Mouse (Mus musculus) erythroblast, embryonic 14.5 days (primary cell): ENCODE results near the gene Agk.

Source experiments
- GATA1 ChIP-seq: IDR thresholded peaks from 2 replicates; pipeline ENCODE4 v1.6.1; 2012; ENCODE audit warnings: low read length, inconsistent platforms, mixed read lengths
- TAL1 ChIP-seq: IDR thresholded peaks from 3 replicates; pipeline ENCODE4 v1.6.1; 2012; ENCODE audit warnings: low read length, inconsistent platforms, mixed read lengths

GRCm38 (mm10) chr6:40385682-40386081 lies 60.7 kb downstream of the Agk start:
- TF ChIP-seq TAL1 = no peak
- TF ChIP-seq GATA1 = no peak
